Mouse (Mus musculus): ENCODE results near the gene Nab2.

- TF ChIP-seq CTCF (IDR thresholded peaks at IDR 0.05; ENCODE audit: low read depth) = peak; percentile 97
- peak; percentile 84 for TF ChIP-seq EP300 (optimal IDR thresholded peaks at IDR 0.05)
These were observed 26.3 kb downstream of the Nab2 start for GRCm38 (mm10) chr10:127641861-127642771.

Data from stomach, postnatal 0 days (tissue).